Mouse (Mus musculus): ENCODE data around the gene Rbm10. TPM values are rescaled to one million over a fixed set of nuclear protein-coding genes. Genes with fewer than 3 reads are reported as not detected.

Rbm10 gene
- polyA plus RNA-seq, 1 experiment: 127 TPM

DNA sequence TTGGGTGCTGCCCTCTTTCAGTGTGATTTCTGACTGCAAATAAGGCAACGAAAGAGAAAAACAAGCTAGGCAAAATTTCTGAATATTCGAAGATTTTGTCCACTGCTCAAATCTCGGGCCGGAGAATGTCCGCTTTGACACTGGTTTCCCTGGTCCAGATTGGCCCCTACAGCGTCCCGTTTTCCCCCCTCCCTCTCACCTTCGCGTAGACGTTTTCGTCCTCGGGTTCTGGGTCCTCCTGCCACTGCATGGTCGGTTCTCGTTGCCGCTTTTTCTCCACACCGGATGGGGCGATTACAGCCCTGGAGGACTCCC is 485 bp upstream of the Rbm10 start:
- DNase-seq: no peak
- H3K27ac ChIP-seq (ENCODE audit: control insufficient read depth, insufficient read depth, low read length): peak overlapping the region; percentile 75
- peak overlapping the region; percentile 96 for H3K4me3 ChIP-seq (ENCODE audit: control insufficient read depth, insufficient read depth, low read length)
- peaks cover 14% of the 10 kb centered on the region; the same call in 1 of the 2 replicates for H3K36me3 ChIP-seq (ENCODE audit: control insufficient read depth, insufficient read depth, low read length)
- no peak for TF ChIP-seq POLR2A (IDR thresholded peaks at IDR 0.05; ENCODE audit: control insufficient read depth, extremely low read depth, insufficient read depth, low read length, poor library complexity)
- TF ChIP-seq CTCF (IDR thresholded peaks at IDR 0.05; ENCODE audit: borderline replicate concordance, control insufficient read depth, extremely low read depth, insufficient read depth, low read length, poor library complexity): no peak
- 0% methylated on average over 17 of the region's 17 CpGs for WGBS
- H3K27me3 ChIP-seq (ENCODE audit: control insufficient read depth, insufficient read depth, low read length): no peaks in the 10 kb centered on the region
- H3K4me1 ChIP-seq (replicated peaks; ENCODE audit: control insufficient read depth, insufficient read depth, low read length): peaks cover 8% of the 10 kb centered on the region

DNA sequence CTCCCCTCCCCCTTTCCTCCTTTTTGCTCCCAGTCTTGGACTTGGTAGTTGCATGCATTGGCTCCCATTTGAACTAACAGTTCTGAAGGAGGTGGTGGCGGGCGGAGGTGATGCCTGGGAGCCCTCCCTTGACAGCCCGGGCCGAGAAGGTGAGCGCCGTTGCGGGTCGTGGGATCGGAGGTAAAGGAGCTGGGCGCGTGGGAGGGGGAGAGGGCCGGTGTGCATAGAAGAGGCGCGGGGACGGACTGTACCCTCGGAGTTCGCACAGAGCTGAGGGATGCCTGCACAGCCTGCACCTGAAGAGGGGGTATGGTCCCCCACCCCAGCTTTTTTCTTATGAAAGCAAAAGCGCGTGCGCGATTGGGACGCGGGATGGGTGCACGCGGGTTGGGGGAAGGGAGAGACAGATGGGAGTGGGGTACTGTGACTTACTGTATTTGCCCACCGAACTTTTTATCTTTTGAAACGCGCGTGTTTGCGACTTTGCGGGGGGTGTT is 648 bp downstream of the Rbm10 start:
- Histone ChIP-seq H3K36me3 (ENCODE audit: control insufficient read depth, insufficient read depth, low read length) (peaks cover 15% of the 10 kb centered on the region; the same call in 1 of the 2 replicates), H3K4me3 (ENCODE audit: control insufficient read depth, insufficient read depth, low read length) (peak overlapping the region; percentile 96), H3K27ac (ENCODE audit: control insufficient read depth, insufficient read depth, low read length) (peak overlapping the region; percentile 99), H3K4me1 (replicated peaks; ENCODE audit: control insufficient read depth, insufficient read depth, low read length) (peaks cover 8% of the 10 kb centered on the region), H3K27me3 (ENCODE audit: control insufficient read depth, insufficient read depth, low read length) (no peaks in the 10 kb centered on the region)
- DNase-seq: peak; percentile 64
- 4% methylated on average over 31 of the region's 31 CpGs for WGBS
- TF ChIP-seq CTCF (IDR thresholded peaks at IDR 0.05; ENCODE audit: borderline replicate concordance, control insufficient read depth, extremely low read depth, insufficient read depth, low read length, poor library complexity) (no peak), POLR2A (IDR thresholded peaks at IDR 0.05; ENCODE audit: control insufficient read depth, extremely low read depth, insufficient read depth, low read length, poor library complexity) (no peak)

DNA sequence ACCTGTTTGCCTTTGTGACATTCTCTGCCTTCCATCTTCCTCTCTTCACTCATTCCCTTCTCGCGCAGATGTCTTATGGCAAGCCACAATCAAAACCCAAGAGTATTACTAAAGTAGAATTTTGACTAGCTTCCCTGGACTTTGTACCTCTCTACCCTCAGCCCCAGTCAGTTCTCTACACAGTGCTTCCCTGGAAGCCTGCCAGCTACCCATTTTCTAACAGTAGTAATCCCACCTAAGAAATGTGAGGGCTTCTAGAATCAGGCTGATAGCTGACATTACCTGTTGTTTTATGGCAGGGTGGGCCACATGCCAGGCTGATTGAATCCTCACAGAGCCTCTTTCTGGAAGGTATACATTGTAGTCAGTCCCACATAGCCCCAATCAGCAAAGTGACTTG is 20.8 kb downstream of the Rbm10 start:
- Histone ChIP-seq H3K27ac (ENCODE audit: control insufficient read depth, insufficient read depth, low read length) (no peak overlapping the region), H3K27me3 (ENCODE audit: control insufficient read depth, insufficient read depth, low read length) (no peaks in the 10 kb centered on the region), H3K4me1 (replicated peaks; ENCODE audit: control insufficient read depth, insufficient read depth, low read length) (no peaks in the 10 kb centered on the region), H3K36me3 (ENCODE audit: control insufficient read depth, insufficient read depth, low read length) (peaks cover 56% of the 10 kb centered on the region), H3K4me3 (ENCODE audit: control insufficient read depth, insufficient read depth, low read length) (no peak overlapping the region)
- no peak for DNase-seq
- 95% methylated on average over 2 of the region's 2 CpGs for WGBS
- TF ChIP-seq CTCF (IDR thresholded peaks at IDR 0.05; ENCODE audit: borderline replicate concordance, control insufficient read depth, extremely low read depth, insufficient read depth, low read length, poor library complexity): no peak
- TF ChIP-seq POLR2A (IDR thresholded peaks at IDR 0.05; ENCODE audit: control insufficient read depth, extremely low read depth, insufficient read depth, low read length, poor library complexity): no peak

DNA sequence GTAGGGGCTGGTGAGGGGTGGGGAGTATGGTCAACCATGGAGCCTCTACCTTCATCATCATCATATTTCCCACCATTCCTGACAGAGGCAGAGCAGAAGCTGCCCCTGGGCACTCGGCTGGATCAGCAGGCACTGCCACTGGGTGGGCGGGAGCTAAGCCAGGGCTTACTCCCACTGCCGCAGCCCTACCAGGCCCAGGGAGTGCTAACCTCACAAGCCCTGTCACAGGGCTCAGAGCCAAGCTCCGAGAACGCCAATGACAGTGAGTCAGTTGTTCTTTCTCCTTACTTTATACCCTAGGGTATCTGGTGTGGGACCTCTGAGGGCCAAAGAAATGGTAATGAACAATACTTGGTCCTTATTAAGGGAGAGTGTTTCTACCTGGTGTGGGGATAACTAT is 27.5 kb downstream of the Rbm10 start:
- H3K36me3 ChIP-seq (ENCODE audit: control insufficient read depth, insufficient read depth, low read length): peaks cover 38% of the 10 kb centered on the region
- H3K4me3 ChIP-seq (ENCODE audit: control insufficient read depth, insufficient read depth, low read length): no peak overlapping the region
- H3K4me1 ChIP-seq (replicated peaks; ENCODE audit: control insufficient read depth, insufficient read depth, low read length): no peaks in the 10 kb centered on the region
- 100% methylated on average over 5 of the region's 5 CpGs for WGBS
- DNase-seq: no peak
- no peaks in the 10 kb centered on the region for H3K27me3 ChIP-seq (ENCODE audit: control insufficient read depth, insufficient read depth, low read length)
- TF ChIP-seq CTCF (IDR thresholded peaks at IDR 0.05; ENCODE audit: borderline replicate concordance, control insufficient read depth, extremely low read depth, insufficient read depth, low read length, poor library complexity) (no peak), POLR2A (IDR thresholded peaks at IDR 0.05; ENCODE audit: control insufficient read depth, extremely low read depth, insufficient read depth, low read length, poor library complexity) (no peak)
- H3K27ac ChIP-seq (ENCODE audit: control insufficient read depth, insufficient read depth, low read length): no peak overlapping the region

DNA sequence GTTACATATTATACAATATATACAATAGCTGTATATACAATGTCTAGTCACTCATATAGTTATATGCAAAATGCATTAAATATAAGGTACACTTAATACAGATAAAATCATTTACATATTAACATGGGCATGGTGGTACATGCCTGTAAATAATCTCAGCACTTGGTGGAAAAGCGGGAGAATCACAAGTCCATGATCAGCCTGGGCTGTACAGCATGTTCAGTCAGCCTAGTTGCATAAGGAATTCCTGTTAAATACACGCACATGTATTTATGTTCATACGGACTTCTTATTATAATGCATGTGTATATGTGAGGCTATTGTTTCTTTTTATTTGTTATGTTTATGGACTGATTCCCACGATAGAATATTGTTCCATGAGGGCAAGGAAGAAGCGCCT is 40.3 kb downstream of the Rbm10 start:
- Histone ChIP-seq H3K36me3 (ENCODE audit: control insufficient read depth, insufficient read depth, low read length) (no peaks in the 10 kb centered on the region), H3K27me3 (ENCODE audit: control insufficient read depth, insufficient read depth, low read length) (no peaks in the 10 kb centered on the region), H3K27ac (ENCODE audit: control insufficient read depth, insufficient read depth, low read length) (no peak overlapping the region), H3K4me3 (ENCODE audit: control insufficient read depth, insufficient read depth, low read length) (no peak overlapping the region), H3K4me1 (replicated peaks; ENCODE audit: control insufficient read depth, insufficient read depth, low read length) (0 out of 2 replicates have a peak, but pooled peaks cover 2% of the 10 kb centered on the region)
- 11% methylated on average over 5 of the region's 5 CpGs for WGBS
- DNase-seq: no peak
- TF ChIP-seq POLR2A (IDR thresholded peaks at IDR 0.05; ENCODE audit: control insufficient read depth, extremely low read depth, insufficient read depth, low read length, poor library complexity) (no peak), CTCF (IDR thresholded peaks at IDR 0.05; ENCODE audit: borderline replicate concordance, control insufficient read depth, extremely low read depth, insufficient read depth, low read length, poor library complexity) (no peak)

DNA sequence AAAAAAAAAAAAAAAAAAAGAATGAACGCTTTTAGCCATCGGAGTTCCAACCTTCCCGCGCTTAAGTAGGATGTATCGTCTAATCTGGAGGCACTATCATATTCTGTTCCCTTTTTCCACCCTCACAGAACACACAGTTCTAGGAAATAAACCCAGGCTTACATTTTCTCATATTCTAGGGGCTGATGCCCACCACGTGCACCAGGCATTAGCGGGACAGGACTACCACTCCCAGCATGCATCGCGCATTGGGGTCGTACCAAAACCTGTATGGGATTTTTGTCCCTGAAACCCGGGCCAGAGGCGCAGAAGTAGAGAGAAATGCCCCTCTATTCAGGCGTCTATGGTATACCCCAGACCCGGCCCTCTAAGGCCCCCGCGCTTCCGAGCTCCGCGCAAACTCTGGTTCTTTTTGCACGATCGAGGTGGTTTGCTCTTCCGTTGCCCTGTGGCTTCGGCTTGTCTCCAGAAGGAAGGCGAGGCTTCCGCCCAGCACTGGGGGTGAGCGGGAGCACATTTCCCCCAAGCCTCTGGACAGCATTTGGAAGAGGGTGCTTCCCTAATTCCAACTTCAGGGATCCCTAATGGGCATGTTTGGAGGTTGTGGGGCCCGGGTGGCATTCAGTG is 40.8 kb downstream of the Rbm10 start, which contains the start of gene Uba1:
TSS of gene Uba1 (plus strand) at position 301 of the 627 bp plus-strand sequence.
- no peaks in the 10 kb centered on the region for H3K36me3 ChIP-seq (ENCODE audit: control insufficient read depth, insufficient read depth, low read length)
- H3K27ac ChIP-seq (ENCODE audit: control insufficient read depth, insufficient read depth, low read length): peak within 1 kb of the TSS; percentile 93
- no peaks in the 10 kb centered on the region for H3K27me3 ChIP-seq (ENCODE audit: control insufficient read depth, insufficient read depth, low read length)
- peak; percentile 88 for DNase-seq
- under 1% methylated on average over 27 of the region's 27 CpGs for WGBS
- TF ChIP-seq CTCF (IDR thresholded peaks at IDR 0.05; ENCODE audit: borderline replicate concordance, control insufficient read depth, extremely low read depth, insufficient read depth, low read length, poor library complexity) (0 out of 2 replicates have a peak, but pooled peaks have one; percentile 9), POLR2A (IDR thresholded peaks at IDR 0.05; ENCODE audit: control insufficient read depth, extremely low read depth, insufficient read depth, low read length, poor library complexity) (peak; percentile 53; the same call in 1 of the 2 replicates)
- H3K4me3 ChIP-seq (ENCODE audit: control insufficient read depth, insufficient read depth, low read length): peak within 1 kb of the TSS; percentile 80
- 0 out of 2 replicates have a peak, but pooled peaks cover 2% of the 10 kb centered on the region for H3K4me1 ChIP-seq (replicated peaks; ENCODE audit: control insufficient read depth, insufficient read depth, low read length)
